Comparison of ENCODE assay signal across 8 mouse cellular contexts in the genomic region with DNA sequence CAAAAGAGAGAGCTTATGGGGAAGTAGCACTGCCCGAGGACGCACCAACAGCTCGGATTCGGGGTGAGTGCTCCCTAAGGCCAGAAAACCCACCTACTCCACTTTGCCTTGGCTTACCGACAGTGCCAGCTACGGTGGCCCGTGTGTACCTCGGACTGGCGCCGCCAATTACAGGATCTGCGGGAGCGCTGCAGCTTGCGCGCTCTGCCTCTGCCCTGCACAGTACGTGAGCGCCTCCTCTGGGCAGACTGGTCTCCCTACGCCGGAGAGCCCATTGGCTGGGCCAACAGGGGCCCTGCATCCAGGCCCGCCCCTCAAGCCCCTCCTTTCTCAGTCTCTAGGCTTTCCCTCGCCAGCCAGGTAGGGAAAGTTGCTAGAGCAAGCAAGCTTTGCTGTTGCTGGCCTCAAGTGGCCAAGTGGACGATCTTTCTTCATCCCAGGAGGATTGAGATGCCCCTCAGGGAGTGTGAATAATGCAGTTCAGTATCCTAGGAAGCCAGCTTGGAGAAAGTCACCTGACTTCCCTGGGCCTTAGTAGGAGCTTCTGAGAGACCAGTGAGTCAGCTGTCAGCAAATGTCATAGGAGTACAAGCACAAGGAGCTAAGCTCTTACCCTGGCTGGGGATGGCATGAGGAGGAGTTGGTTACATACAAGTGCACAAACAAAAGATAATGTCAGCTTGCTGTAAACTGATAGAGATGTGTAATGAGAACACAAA. TPM values are rescaled to one million over a fixed set of nuclear protein-coding genes. Genes with fewer than 3 reads are reported as not detected.
DNase-seq lines count a peak whose midpoint lies in the region; ATAC-seq lines count a peak whose summit lies in the region.

Gene Syn3, minus strand, starts transcription at position 224 of the 719 bp plus-strand sequence.

- peak within 1 kb of the TSS; percentile 20; the same call in 1 of the 2 replicates for H3K27ac ChIP-seq in hindbrain, embryonic 11.5 days (ENCODE audit: low read depth, low read length)
- peak within 1 kb of the TSS; percentile 83 for H3K27ac ChIP-seq in lung, embryonic 15.5 days

- no peaks in the 10 kb centered on the region for H3K27me3 ChIP-seq in hindbrain, embryonic 11.5 days (ENCODE audit: control insufficient read depth, insufficient read depth, low read length)
- H3K27me3 ChIP-seq in lung, embryonic 15.5 days: no peaks in the 10 kb centered on the region

- no peaks in the 10 kb centered on the region for H3K9me3 ChIP-seq in hindbrain, embryonic 11.5 days (ENCODE audit: control insufficient read depth, low read length)
- no peaks in the 10 kb centered on the region for H3K9me3 ChIP-seq in lung, embryonic 15.5 days

- under 1% methylated on average over 21 of the region's 21 CpGs for WGBS in hindbrain, embryonic 11.5 days
- WGBS in lung, embryonic 15.5 days: 1% methylated on average over 21 of the region's 21 CpGs

- H3K4me3 ChIP-seq in hindbrain, embryonic 11.5 days (ENCODE audit: low read depth, low read length): peak within 1 kb of the TSS; percentile 63
- H3K4me3 ChIP-seq in lung, embryonic 15.5 days: peak within 1 kb of the TSS; percentile 51

- peaks cover 4% of the 10 kb centered on the region; the same call in 1 of the 2 replicates for H3K4me1 ChIP-seq in hindbrain, embryonic 11.5 days (replicated peaks; ENCODE audit: control insufficient read depth, insufficient read depth, low read length)
- peaks cover 11% of the 10 kb centered on the region for H3K4me1 ChIP-seq in lung, embryonic 15.5 days

- ATAC-seq in hindbrain, embryonic 11.5 days (ENCODE audit: low FRiP score): peak; percentile 100
- ATAC-seq in lung, embryonic 15.5 days (ENCODE audit: borderline replicate concordance, extremely low read depth, low FRiP score, low TSS enrichment): peak; percentile 97

- H3K9ac ChIP-seq in hindbrain, embryonic 11.5 days (ENCODE audit: low read depth, low read length): peak within 1 kb of the TSS; percentile 81
- H3K9ac ChIP-seq in lung, embryonic 15.5 days: peak within 1 kb of the TSS; percentile 46

- H3K4me2 ChIP-seq in hindbrain, embryonic 11.5 days (replicated peaks; ENCODE audit: low read depth, low read length): peak within 1 kb of the TSS; percentile 86
- peak within 1 kb of the TSS; percentile 77 for H3K4me2 ChIP-seq in lung, embryonic 15.5 days

- H3K36me3 ChIP-seq in hindbrain, embryonic 11.5 days (ENCODE audit: control insufficient read depth, insufficient read depth, low read length): no peaks in the 10 kb centered on the region
- no peaks in the 10 kb centered on the region for H3K36me3 ChIP-seq in lung, embryonic 15.5 days

- peak; percentile 88 for DNase-seq in Muller cell, postnatal 12 days (ENCODE audit: inconsistent ontology term)
- peak; percentile 96 for DNase-seq in cerebellum, adult 9-10 months
- peak; percentile 90 to 92 for DNase-seq in frontal cortex, postnatal 10 days (ENCODE audit: low spot score in 2 of 2)
- DNase-seq in hindbrain, embryonic 11.5 days (ENCODE audit: low spot score): peak; percentile 93
- peak; percentile 94 for DNase-seq in layer of hippocampus, adult 9-11 months
- peak; percentile 85 for DNase-seq in ovary, postnatal 14 days (ENCODE audit: low spot score)
- DNase-seq in thymus, postnatal 14 days: peak; percentile 92

RNA-seq across cellular contexts. Expression of gene Syn3, which starts in this region (rescaled TPM):
- polyA plus RNA-seq in hindbrain, embryonic 11.5 days (2014; fragmentation: Nextera tagmentation; extraction: Ambion mirVana): 4.9 and 5.9 TPM in 2 replicates
- polyA plus RNA-seq in lung, embryonic 15.5 days (2015; fragmentation: Nextera tagmentation; extraction: Ambion mirVana): 2.1 and 2.6 TPM in 2 replicates

Comparison
In these comparisons a context has a peak if more than half of its experiments do, and no peak if none do; other contexts are left out.
1. Peak in every context shown above with its lines: DNase-seq, ATAC-seq, H3K4me3 ChIP-seq and H3K27ac ChIP-seq.